Mouse (Mus musculus) urinary bladder, postnatal 25 days (tissue): ENCODE measurements around the gene Tmem189.
"Not testable (repeated sequence)": the region's sequence is repeated elsewhere in the genome, so short reads cannot be mapped to it uniquely, and the experiment has no call there.

Source experiments
- DNase-seq: peaks from one replicate; pipeline ENCODE4 v3.0.0; 2022; ENCODE audit warnings: low spot score

Tmem189 gene

GRCm38 (mm10) chr2:167649290-167650032, 40.2 kb downstream of the Tmem189 start:
- no peak for DNase-seq

GRCm38 (mm10) chr2:167646411-167646810, 43.2 kb downstream of the Tmem189 start:
- no peak for DNase-seq

- not testable (repeated sequence) for DNase-seq
Observed at GRCm38 (mm10) chr2:167643356-167644052, 46.1 kb downstream of the Tmem189 start.

- no peak for DNase-seq
Observed at GRCm38 (mm10) chr2:167642164-167642563, 47.5 kb downstream of the Tmem189 start.

- no peak for DNase-seq
Observed at GRCm38 (mm10) chr2:167641337-167641736, 48.3 kb downstream of the Tmem189 start.

- no peak for DNase-seq
Observed at GRCm38 (mm10) chr2:167640279-167640678, 49.3 kb downstream of the Tmem189 start.

- DNase-seq: no peak
Observed at GRCm38 (mm10) chr2:167634865-167635512, 54.6 kb downstream of the Tmem189 start.

GRCm38 (mm10) chr2:167634338-167634770, 55.3 kb downstream of the Tmem189 start:
- DNase-seq: peak; percentile 87

- DNase-seq: no peak
Observed at GRCm38 (mm10) chr2:167633537-167633872, 56.1 kb downstream of the Tmem189 start.

GRCm38 (mm10) chr2:167632731-167633536, 56.7 kb downstream of the Tmem189 start:
- no peak for DNase-seq

- peak; percentile 97 for DNase-seq
Observed at GRCm38 (mm10) chr2:167631591-167632448, 57.8 kb downstream of the Tmem189 start, which contains the start of gene Ube2v1. TSS of gene Ube2v1 (minus strand) at chr2:167632095.

- peak; percentile 25 for DNase-seq
Observed at GRCm38 (mm10) chr2:167631181-167631590, 58.4 kb downstream of the Tmem189 start.

- no peak for DNase-seq
Observed at GRCm38 (mm10) chr2:167630421-167630820, 59.2 kb downstream of the Tmem189 start.

- DNase-seq: no peak
Observed at GRCm38 (mm10) chr2:167629665-167630209, 59.9 kb downstream of the Tmem189 start.

- peak; percentile 38 for DNase-seq
Observed at GRCm38 (mm10) chr2:167628872-167629271, 60.8 kb downstream of the Tmem189 start.

- no peak for DNase-seq
Observed at GRCm38 (mm10) chr2:167627019-167627418, 62.6 kb downstream of the Tmem189 start.

- no peak for DNase-seq
Observed at GRCm38 (mm10) chr2:167625670-167626069, 64.0 kb downstream of the Tmem189 start.

- DNase-seq: no peak
Observed at GRCm38 (mm10) chr2:167624368-167625075, 65.1 kb downstream of the Tmem189 start.

- DNase-seq: no peak
Observed at GRCm38 (mm10) chr2:167622965-167623364, 66.7 kb downstream of the Tmem189 start.

GRCm38 (mm10) chr2:167622352-167622751, 67.3 kb downstream of the Tmem189 start:
- DNase-seq: no peak
